Mouse (Mus musculus) megakaryocyte progenitor cell, adult 5-6 weeks (primary cell): ENCODE measurements around the gene Nlrp4b. TPM values are rescaled to one million over a fixed set of nuclear protein-coding genes. Genes with fewer than 3 reads are reported as not detected.
"Not testable (repeated sequence)": the region's sequence is repeated elsewhere in the genome, so short reads cannot be mapped to it uniquely, and the experiment has no call there.

Experiments used
- ATAC-seq: replicated peaks from 2 replicates; pipeline ENCODE4 v1.8.0; 2016; ENCODE audit warnings: mild to moderate bottlenecking, moderate TSS enrichment, inconsistent platforms; ENCODE audit not compliant: poor library complexity
- total RNA-seq, 2 experiments: library from RNA; stranded (forward) in 1 of 2; stranded (reverse) in 1 of 2; fragments of 157-497, 149-512 nt in 1 of 2; fragments of 200-1000 nt in 1 of 2; gene quantifications; 2 replicates each; pipeline versions ENCODE4 v1.2.3 to v1.2.4; 2015 to 2017

Nlrp4b gene
- not detected in 2 replicates for total RNA-seq (2015)
- total RNA-seq (2017) = not detected in 2 replicates

DNA sequence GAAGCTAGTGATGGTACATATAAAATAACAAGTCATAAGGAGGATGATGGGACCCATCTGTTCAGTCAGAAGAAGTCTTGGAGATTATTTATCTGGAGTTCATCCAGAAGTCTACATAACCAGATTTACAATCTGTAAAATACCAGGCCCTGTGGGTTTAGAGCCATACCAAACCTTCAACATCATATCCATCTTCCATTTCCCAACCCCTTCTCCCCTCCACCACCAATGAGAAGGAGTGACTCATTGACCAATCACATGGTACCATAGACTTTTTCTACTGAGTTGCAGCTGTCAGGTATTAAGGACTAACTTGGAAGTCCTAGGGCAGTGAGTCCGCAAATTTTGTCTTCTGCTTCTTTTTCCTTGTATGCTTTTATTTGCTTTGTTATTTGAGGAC is at the start of gene Nlrp4b:
Gene Nlrp4b (plus strand): TSS at position 301 of the 400 bp plus-strand sequence.
- ATAC-seq = no peak

DNA sequence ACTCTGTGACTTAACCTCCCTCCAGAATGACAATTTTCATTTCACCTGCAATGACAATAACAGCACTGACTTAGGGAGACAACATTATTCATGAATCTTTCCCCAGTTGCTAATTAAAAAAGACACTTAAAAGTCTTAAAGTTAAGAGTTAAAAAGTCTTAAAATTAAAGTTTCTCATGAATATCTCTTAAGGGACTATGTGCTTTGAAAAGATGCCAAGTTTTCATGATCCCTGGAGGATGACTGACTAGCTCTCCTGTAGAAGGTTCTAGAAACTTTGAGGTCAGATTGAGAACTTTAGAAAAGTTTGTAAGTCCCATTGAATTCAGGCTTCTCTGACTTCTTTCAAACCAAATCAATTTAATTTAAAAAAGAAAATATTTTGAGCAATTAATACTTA is 66.7 kb downstream of the Nlrp4b start, which contains the start of gene Vmn1r71:
Gene Vmn1r71 (minus strand): TSS at position 101 of the 400 bp plus-strand sequence.
- ATAC-seq = no peak

DNA sequence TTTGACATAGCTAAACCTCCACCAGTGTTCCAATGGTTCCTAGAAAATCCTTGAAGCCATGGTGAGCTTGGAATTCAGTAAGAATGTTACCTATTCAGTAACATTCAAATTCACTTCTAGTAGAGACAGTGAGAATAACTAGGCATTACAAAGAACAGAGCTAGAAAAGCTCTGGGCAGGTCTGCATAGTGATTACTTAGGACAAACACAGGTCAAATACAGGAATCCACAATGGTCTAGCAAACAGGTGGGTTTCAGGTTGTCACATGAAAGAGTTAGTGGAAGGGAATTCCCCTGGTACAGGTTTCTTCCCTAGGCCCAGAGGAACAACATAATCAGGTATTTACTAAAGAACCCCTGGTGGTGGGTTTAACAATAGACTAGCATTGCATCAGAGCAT is 70.0 kb downstream of the Nlrp4b start:
- ATAC-seq = not testable (repeated sequence)

Other genes starting within 250 kb of the Nlrp4b start
- not detected in 2 replicates for gene Vmn1r67, start 244.5 kb upstream of the Nlrp4b start, total RNA-seq (2015)
- not detected in 2 replicates for gene Vmn1r67, start 244.5 kb upstream of the Nlrp4b start, total RNA-seq (2017)
- 2.8 and 5.3 TPM in 2 replicates for gene Zik1, start 192.4 kb upstream of the Nlrp4b start, total RNA-seq (2015)
- gene Zik1, start 192.4 kb upstream of the Nlrp4b start, total RNA-seq (2017) = 2.5 and 3.6 TPM in 2 replicates
- not detected in 2 replicates for gene Vmn1r68, start 129.3 kb upstream of the Nlrp4b start, total RNA-seq (2015)
- gene Vmn1r68, start 129.3 kb upstream of the Nlrp4b start, total RNA-seq (2017) = not detected in 2 replicates
- gene Vmn1r69, start 74.1 kb upstream of the Nlrp4b start, total RNA-seq (2015) = not detected in 2 replicates
- not detected in 2 replicates for gene Vmn1r69, start 74.1 kb upstream of the Nlrp4b start, total RNA-seq (2017)
- not detected in 2 replicates for gene Vmn1r70, start 56.3 kb upstream of the Nlrp4b start, total RNA-seq (2015)
- gene Vmn1r70, start 56.3 kb upstream of the Nlrp4b start, total RNA-seq (2017) = not detected in 2 replicates
- not detected in 2 replicates for gene Vmn1r71, start 66.6 kb downstream of the Nlrp4b start, total RNA-seq (2015)
- not detected in 2 replicates for gene Vmn1r71, start 66.6 kb downstream of the Nlrp4b start, total RNA-seq (2017)
- gene Zscan4b, start 217.3 kb downstream of the Nlrp4b start, total RNA-seq (2015) = not detected in 2 replicates
- not detected in 2 replicates for gene Zscan4b, start 217.3 kb downstream of the Nlrp4b start, total RNA-seq (2017)